Mouse (Mus musculus): ENCODE measurements around the gene Cda. TPM values are rescaled to one million over a fixed set of nuclear protein-coding genes. Genes with fewer than 3 reads are reported as not detected.

Gene Cda
- polyA plus RNA-seq, 1 experiment from 2014 or later: 6.5 TPM

GRCm38 (mm10) chr4:138344891-138345545 lies 22.8 kb downstream of the Cda start:
- no peak overlapping the region for H3K27ac ChIP-seq (replicated peaks)
- 73% methylated on average over 9 of the region's 9 CpGs for WGBS
- H3K9ac ChIP-seq: no peak overlapping the region
- no peaks in the 10 kb centered on the region for H3K27me3 ChIP-seq
- H3K9me3 ChIP-seq: no peaks in the 10 kb centered on the region
- H3K4me1 ChIP-seq (replicated peaks): peaks cover 5% of the 10 kb centered on the region; the same call in 1 of the 2 replicates
- no peaks in the 10 kb centered on the region for H3K36me3 ChIP-seq
- no peak overlapping the region for H3K4me2 ChIP-seq
- no peak for ATAC-seq (ENCODE audit: low FRiP score, low read depth)
- no peak overlapping the region for H3K4me3 ChIP-seq

GRCm38 (mm10) chr4:138343341-138343837 lies 24.4 kb downstream of the Cda start:
- Histone ChIP-seq H3K27me3 (no peaks in the 10 kb centered on the region), H3K4me3 (no peak overlapping the region), H3K4me2 (no peak overlapping the region), H3K27ac (replicated peaks) (no peak overlapping the region), H3K9ac (no peak overlapping the region), H3K36me3 (no peaks in the 10 kb centered on the region), H3K4me1 (replicated peaks) (peaks cover 5% of the 10 kb centered on the region; the same call in 1 of the 2 replicates), H3K9me3 (no peaks in the 10 kb centered on the region)
- 55% methylated on average over 10 of the region's 10 CpGs for WGBS
- ATAC-seq (ENCODE audit: low FRiP score, low read depth): no peak

GRCm38 (mm10) chr4:138342778-138343177 lies 25.0 kb downstream of the Cda start:
- H3K9ac ChIP-seq: no peak overlapping the region
- ATAC-seq (ENCODE audit: low FRiP score, low read depth): no peak
- peaks cover 5% of the 10 kb centered on the region; the same call in 1 of the 2 replicates for H3K4me1 ChIP-seq (replicated peaks)
- no peaks in the 10 kb centered on the region for H3K9me3 ChIP-seq
- H3K4me2 ChIP-seq: no peak overlapping the region
- no peaks in the 10 kb centered on the region for H3K27me3 ChIP-seq
- 89% methylated on average over 6 of the region's 6 CpGs for WGBS
- no peak overlapping the region for H3K27ac ChIP-seq (replicated peaks)
- H3K4me3 ChIP-seq: no peak overlapping the region
- H3K36me3 ChIP-seq: no peaks in the 10 kb centered on the region

- no peak overlapping the region for H3K4me2 ChIP-seq
- WGBS: 68% methylated on average over 7 of the region's 7 CpGs
- H3K9ac ChIP-seq: no peak overlapping the region
- no peaks in the 10 kb centered on the region for H3K9me3 ChIP-seq
- H3K4me1 ChIP-seq (replicated peaks): peaks cover 5% of the 10 kb centered on the region; the same call in 1 of the 2 replicates
- H3K36me3 ChIP-seq: no peaks in the 10 kb centered on the region
- H3K4me3 ChIP-seq: no peak overlapping the region
- H3K27me3 ChIP-seq: no peaks in the 10 kb centered on the region
- no peak overlapping the region for H3K27ac ChIP-seq (replicated peaks)
- no peak for ATAC-seq (ENCODE audit: low FRiP score, low read depth)
Observed at GRCm38 (mm10) chr4:138342048-138342447, 25.7 kb downstream of the Cda start.

- Histone ChIP-seq H3K4me3 (no peak overlapping the region), H3K27me3 (no peaks in the 10 kb centered on the region), H3K27ac (replicated peaks) (no peak overlapping the region), H3K4me1 (replicated peaks) (peaks cover 5% of the 10 kb centered on the region; the same call in 1 of the 2 replicates), H3K9me3 (no peaks in the 10 kb centered on the region), H3K9ac (no peak overlapping the region), H3K4me2 (no peak overlapping the region), H3K36me3 (no peaks in the 10 kb centered on the region)
- 71% methylated on average over 8 of the region's 8 CpGs for WGBS
- no peak for ATAC-seq (ENCODE audit: low FRiP score, low read depth)
Observed at GRCm38 (mm10) chr4:138341393-138341792, 26.4 kb downstream of the Cda start.

- H3K4me3 ChIP-seq: no peak overlapping the region
- H3K27ac ChIP-seq (replicated peaks): no peak overlapping the region
- no peak overlapping the region for H3K9ac ChIP-seq
- H3K4me2 ChIP-seq: no peak overlapping the region
- no peaks in the 10 kb centered on the region for H3K27me3 ChIP-seq
- 31% methylated on average over 4 of the region's 4 CpGs for WGBS
- no peak for ATAC-seq (ENCODE audit: low FRiP score, low read depth)
- no peaks in the 10 kb centered on the region for H3K9me3 ChIP-seq
- H3K36me3 ChIP-seq: no peaks in the 10 kb centered on the region
- H3K4me1 ChIP-seq (replicated peaks): peaks cover 5% of the 10 kb centered on the region; the same call in 1 of the 2 replicates
Observed at GRCm38 (mm10) chr4:138339963-138340362, 27.8 kb downstream of the Cda start.

- Histone ChIP-seq H3K4me3 (no peak overlapping the region), H3K27ac (replicated peaks) (no peak overlapping the region), H3K4me2 (no peak overlapping the region), H3K36me3 (no peaks in the 10 kb centered on the region), H3K4me1 (replicated peaks) (no peaks in the 10 kb centered on the region), H3K27me3 (no peaks in the 10 kb centered on the region), H3K9ac (no peak overlapping the region), H3K9me3 (no peaks in the 10 kb centered on the region)
- ATAC-seq (ENCODE audit: low FRiP score, low read depth): no peak
- WGBS: 80% methylated on average over 9 of the region's 9 CpGs
Observed at GRCm38 (mm10) chr4:138337341-138337740, 30.5 kb downstream of the Cda start.

GRCm38 (mm10) chr4:138336876-138337275 lies 30.9 kb downstream of the Cda start:
- no peak overlapping the region for H3K4me2 ChIP-seq
- no peak overlapping the region for H3K4me3 ChIP-seq

GRCm38 (mm10) chr4:138335648-138336047 lies 32.1 kb downstream of the Cda start:
- H3K4me1 ChIP-seq (replicated peaks): no peaks in the 10 kb centered on the region
- ATAC-seq (ENCODE audit: low FRiP score, low read depth): no peak
- no peaks in the 10 kb centered on the region for H3K36me3 ChIP-seq
- H3K9ac ChIP-seq: no peak overlapping the region
- no peaks in the 10 kb centered on the region for H3K27me3 ChIP-seq
- 88% methylated on average over 6 of the region's 6 CpGs for WGBS
- no peak overlapping the region for H3K4me3 ChIP-seq
- no peak overlapping the region for H3K27ac ChIP-seq (replicated peaks)
- no peak overlapping the region for H3K4me2 ChIP-seq
- H3K9me3 ChIP-seq: no peaks in the 10 kb centered on the region

More at GRCm38 (mm10) chr4:138336876-138337275, 30.9 kb downstream of the Cda start:
- no peak overlapping the region for H3K27ac ChIP-seq (replicated peaks)
- 75% methylated on average over 5 of the region's 5 CpGs for WGBS
- H3K27me3 ChIP-seq: no peaks in the 10 kb centered on the region
- H3K36me3 ChIP-seq: no peaks in the 10 kb centered on the region
- no peaks in the 10 kb centered on the region for H3K9me3 ChIP-seq
- no peaks in the 10 kb centered on the region for H3K4me1 ChIP-seq (replicated peaks)
- H3K9ac ChIP-seq: no peak overlapping the region
- ATAC-seq (ENCODE audit: low FRiP score, low read depth): no peak

GRCm38 (mm10) chr4:138335036-138335435 lies 32.8 kb downstream of the Cda start:
- H3K36me3 ChIP-seq: no peaks in the 10 kb centered on the region
- no peak overlapping the region for H3K4me3 ChIP-seq
- WGBS: 72% methylated on average over 12 of the region's 12 CpGs
- no peaks in the 10 kb centered on the region for H3K27me3 ChIP-seq
- no peak for ATAC-seq (ENCODE audit: low FRiP score, low read depth)
- H3K4me1 ChIP-seq (replicated peaks): no peaks in the 10 kb centered on the region
- no peaks in the 10 kb centered on the region for H3K9me3 ChIP-seq
- H3K9ac ChIP-seq: no peak overlapping the region
- H3K27ac ChIP-seq (replicated peaks): no peak overlapping the region
- no peak overlapping the region for H3K4me2 ChIP-seq

GRCm38 (mm10) chr4:138333135-138333534 lies 34.7 kb downstream of the Cda start:
- Histone ChIP-seq H3K27ac (replicated peaks) (no peak overlapping the region), H3K4me1 (replicated peaks) (no peaks in the 10 kb centered on the region; the same call in 1 of the 2 replicates), H3K36me3 (no peaks in the 10 kb centered on the region), H3K4me2 (no peak overlapping the region), H3K4me3 (no peak overlapping the region), H3K9ac (no peak overlapping the region), H3K9me3 (no peaks in the 10 kb centered on the region), H3K27me3 (no peaks in the 10 kb centered on the region)
- no peak for ATAC-seq (ENCODE audit: low FRiP score, low read depth)
- 90% methylated on average over 4 of the region's 4 CpGs for WGBS

- Histone ChIP-seq H3K36me3 (no peaks in the 10 kb centered on the region), H3K4me2 (no peak overlapping the region), H3K9ac (no peak overlapping the region), H3K4me1 (replicated peaks) (peaks cover under 1% of the 10 kb centered on the region; the same call in 1 of the 2 replicates), H3K4me3 (no peak overlapping the region), H3K27ac (replicated peaks) (no peak overlapping the region), H3K27me3 (no peaks in the 10 kb centered on the region), H3K9me3 (no peaks in the 10 kb centered on the region)
- 79% methylated on average over 9 of the region's 9 CpGs for WGBS
- no peak for ATAC-seq (ENCODE audit: low FRiP score, low read depth)
Observed at GRCm38 (mm10) chr4:138331647-138332046, 36.1 kb downstream of the Cda start.
